Mouse (Mus musculus) large intestine, adult 2 months (tissue): ENCODE data around the gene Lrfn2. TPM values are rescaled to one million over a fixed set of nuclear protein-coding genes. Genes with fewer than 3 reads are reported as not detected.

Experiments used
- DNase-seq: peaks from one replicate; pipeline ENCODE4 v3.0.0-alpha.2; 2012; ENCODE audit warnings: low read depth, low spot score
- WGBS: fragments of 180-500 bp; shearing (Covaris S2); methylation state at CpG from one replicate; pipeline ENCODE4 v1.1.7; 2018; 5-methylcytosine and 5-hydroxymethylcytosine counted together
- polyA plus RNA-seq: library from polyadenylated mRNA; depleted of rRNA; stranded (reverse); fragments of >200 nt; gene quantifications from 2 replicates; pipeline ENCODE4 v1.2.3, GENCODE M21; 2012

Gene Lrfn2
- polyA plus RNA-seq, 1 experiment = 0.06 TPM

GRCm38 (mm10) chr17:49096781-49097544 lies 164.8 kb downstream of the Lrfn2 start:
- 67% methylated on average over 16 of the region's 16 CpGs for WGBS
- no peak for DNase-seq

GRCm38 (mm10) chr17:49111399-49111798 lies 179.2 kb downstream of the Lrfn2 start:
- no peak for DNase-seq
- WGBS = 91% methylated on average over 3 of the region's 3 CpGs

GRCm38 (mm10) chr17:49111911-49112310 lies 179.7 kb downstream of the Lrfn2 start:
- 78% methylated on average over 2 of the region's 2 CpGs for WGBS
- DNase-seq = no peak

GRCm38 (mm10) chr17:49113336-49113735 lies 181.2 kb downstream of the Lrfn2 start:
- no peak for DNase-seq
- 30% methylated on average over 3 of the region's 3 CpGs for WGBS

GRCm38 (mm10) chr17:49124166-49124565 lies 192.0 kb downstream of the Lrfn2 start:
- DNase-seq = no peak

GRCm38 (mm10) chr17:49124642-49125041 lies 192.5 kb downstream of the Lrfn2 start:
- WGBS = 63% methylated on average over 3 of the region's 3 CpGs
- DNase-seq = no peak

More at GRCm38 (mm10) chr17:49124166-49124565, 192.0 kb downstream of the Lrfn2 start:
- 89% methylated on average over 1 of the region's 1 CpGs for WGBS
